In the genomic region with DNA sequence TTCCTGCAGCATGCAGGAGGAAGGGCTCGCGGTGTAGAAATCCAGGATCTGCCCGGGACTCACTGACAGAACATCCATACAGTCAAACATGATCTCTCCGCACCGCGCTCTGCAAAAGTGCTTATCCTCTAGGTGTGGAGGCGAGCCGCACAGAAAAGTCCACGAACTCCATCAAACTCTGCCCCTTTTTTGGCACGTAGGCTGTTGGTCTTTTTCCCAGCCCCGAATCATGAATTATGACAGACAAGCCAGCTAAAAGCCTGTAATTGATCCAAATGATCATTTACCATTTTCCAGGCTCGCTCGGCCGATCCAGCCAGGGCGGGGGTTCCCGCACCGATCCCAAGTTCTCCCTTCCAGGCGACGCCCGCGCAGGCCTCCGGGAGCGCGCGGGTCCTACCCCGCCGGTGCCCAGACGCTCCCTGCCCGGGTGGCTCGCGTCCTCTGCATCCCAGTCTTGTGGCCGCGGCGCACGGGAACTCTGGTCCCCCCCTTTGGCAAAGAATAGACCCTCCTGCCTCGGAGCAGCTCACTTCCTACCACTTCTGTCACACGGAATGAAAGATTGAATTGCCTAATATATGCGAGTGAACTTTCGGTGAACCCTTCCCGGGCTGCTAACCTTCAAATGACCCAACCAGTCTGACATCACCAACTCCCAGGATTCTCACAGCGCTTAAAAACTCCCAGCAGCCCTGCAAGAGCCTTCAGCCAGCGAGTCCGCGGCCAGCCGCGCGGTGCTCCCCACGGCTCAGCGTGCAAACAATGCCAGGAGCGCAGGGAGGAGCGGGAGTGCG, we compare ENCODE assay signal across 8 mouse cellular contexts.
DNase-seq lines count a peak whose midpoint lies in the region; ATAC-seq lines count a peak whose summit lies in the region.

No protein-coding gene starts in this region.

- H3K27ac ChIP-seq in embryonic facial prominence, embryonic 12.5 days: peak overlapping the region; percentile 85
- H3K27ac ChIP-seq in intestine, embryonic 16.5 days (ENCODE audit: low read length): peak overlapping the region; percentile 80

- peak overlapping the region; percentile 59 for H3K4me3 ChIP-seq in embryonic facial prominence, embryonic 12.5 days
- H3K4me3 ChIP-seq in intestine, embryonic 16.5 days (ENCODE audit: low read length): peak overlapping the region; percentile 59

- H3K9me3 ChIP-seq in embryonic facial prominence, embryonic 12.5 days: no peaks in the 10 kb centered on the region
- H3K9me3 ChIP-seq in intestine, embryonic 16.5 days (ENCODE audit: control insufficient read depth, low read length): no peaks in the 10 kb centered on the region

- under 1% methylated on average over 52 of the region's 52 CpGs for WGBS in embryonic facial prominence, embryonic 12.5 days
- under 1% methylated on average over 52 of the region's 52 CpGs for WGBS in intestine, embryonic 16.5 days

- H3K27me3 ChIP-seq in embryonic facial prominence, embryonic 12.5 days: no peaks in the 10 kb centered on the region
- H3K27me3 ChIP-seq in intestine, embryonic 16.5 days (replicated peaks; ENCODE audit: control insufficient read depth, insufficient read depth, low read length): no peaks in the 10 kb centered on the region; the same call in 1 of the 2 replicates

- ATAC-seq in embryonic facial prominence, embryonic 12.5 days (ENCODE audit: insufficient number of reproducible peaks, insufficient read depth, low FRiP score, low TSS enrichment): peak; percentile 85
- ATAC-seq in granulocyte monocyte progenitor cell, adult 5-6 weeks (replicated peaks; ENCODE audit: poor library complexity, severe bottlenecking): peak; percentile 84
- ATAC-seq in intestine, embryonic 16.5 days: peak; percentile 94
- ATAC-seq in megakaryocyte progenitor cell, adult 5-6 weeks (replicated peaks; ENCODE audit: poor library complexity): peak; percentile 89

- peak overlapping the region; percentile 78 for H3K4me2 ChIP-seq in embryonic facial prominence, embryonic 12.5 days (replicated peaks)
- H3K4me2 ChIP-seq in intestine, embryonic 16.5 days (ENCODE audit: low read depth, low read length): peak overlapping the region; percentile 77

- intact Hi-C loops in left cerebral cortex, postnatal 25 days (cut with DNase I): loop anchor here (5.0 to 10.0 kb wide), 3 partner anchors 58 to 270 kb away; no protein-coding TSS in a partner anchor

- H3K4me1 ChIP-seq in embryonic facial prominence, embryonic 12.5 days: peaks cover 8% of the 10 kb centered on the region; the same call in 1 of the 2 replicates
- H3K4me1 ChIP-seq in intestine, embryonic 16.5 days (ENCODE audit: control insufficient read depth, insufficient read depth, low read length): peaks cover 7% of the 10 kb centered on the region

- peak overlapping the region; percentile 60 for H3K9ac ChIP-seq in embryonic facial prominence, embryonic 12.5 days
- peak overlapping the region; percentile 70 for H3K9ac ChIP-seq in intestine, embryonic 16.5 days (ENCODE audit: low read depth, low read length)

- peak; percentile 63 for DNase-seq in brain, embryonic 18.5 days (ENCODE audit: low read depth, low spot score)
- peak; percentile 76 to 77 for DNase-seq in left cerebral cortex, postnatal 25 days (ENCODE audit: low spot score in 2 of 2)
- DNase-seq in right cerebral cortex, postnatal 14 days: peak; percentile 62
- DNase-seq in c-Kit-positive CD71-positive TER-119-positive erythroid progenitor cells, embryonic 14.5 days (ENCODE audit: low spot score): no peak

- no peaks in the 10 kb centered on the region for H3K36me3 ChIP-seq in embryonic facial prominence, embryonic 12.5 days
- H3K36me3 ChIP-seq in intestine, embryonic 16.5 days (ENCODE audit: control insufficient read depth, insufficient read depth, low read length): no peaks in the 10 kb centered on the region
